Mouse (Mus musculus) heart, adult 2 months (tissue): Measurements from ENCODE around the gene Fam198b. TPM values are rescaled to one million over a fixed set of nuclear protein-coding genes. Genes with fewer than 3 reads are reported as not detected.
"Not testable (repeated sequence)": the region's sequence is repeated elsewhere in the genome, so short reads cannot be mapped to it uniquely, and the experiment has no call there.

Source experiments
- DNase-seq, 2 experiments: peaks; one replicate each; pipeline ENCODE4 v3.0.0; 2021
- H3K27ac ChIP-seq: fragments of 200-600 bp; 2 replicates; pipeline ENCODE4 v1.8.1; 2022
- H3K27me3 ChIP-seq: fragments of 200-500 bp; 2 replicates; pipeline ENCODE4 v1.6.1; 2012; ENCODE audit warnings: mild to moderate bottlenecking, low read length, inconsistent platforms, mixed read lengths; ENCODE audit not compliant: control insufficient read depth, insufficient read depth
- H3K36me3 ChIP-seq: fragments of 200-500 bp; 2 replicates; pipeline ENCODE4 v1.6.1; 2012; ENCODE audit warnings: low read length, inconsistent platforms; ENCODE audit not compliant: control insufficient read depth, insufficient read depth
- H3K4me1 ChIP-seq: fragments of 200-500 bp; 2 replicates; pipeline ENCODE4 v1.6.1; 2011; ENCODE audit warnings: low read length; ENCODE audit not compliant: control insufficient read depth, insufficient read depth
- H3K4me3 ChIP-seq: fragments of 200-600 bp; 2 replicates; pipeline ENCODE4 v1.8.1; 2022
- H3K79me2 ChIP-seq: fragments of 200-500 bp; replicated peaks from 2 replicates; pipeline ENCODE4 v1.6.1; 2012; ENCODE audit warnings: mild to moderate bottlenecking, inconsistent platforms, low read length, moderate library complexity, mixed read lengths; ENCODE audit not compliant: control insufficient read depth, insufficient read depth
- H3K9ac ChIP-seq: fragments of 200-500 bp; 2 replicates; pipeline ENCODE4 v1.6.1; 2012; ENCODE audit warnings: low read depth, mild to moderate bottlenecking, control low read depth, inconsistent platforms, low read length, mixed read lengths
- CTCF ChIP-seq: fragments of 200-600 bp; IDR thresholded peaks from 2 replicates; pipeline ENCODE4 v1.8.1; 2022; ENCODE audit warnings: antibody characterized with exemption, mild to moderate bottlenecking, moderate library complexity
- EP300 ChIP-seq: fragments of 200-500 bp; IDR thresholded peaks from 2 replicates; pipeline ENCODE4 v1.6.1; 2011; ENCODE audit warnings: low read depth, low read length, control low read depth; ENCODE audit not compliant: insufficient read depth
- POLR2A ChIP-seq: fragments of 200-500 bp; IDR thresholded peaks from 2 replicates; pipeline ENCODE4 v1.6.1; 2011; ENCODE audit warnings: mild to moderate bottlenecking, low read depth, low read length, control low read depth; ENCODE audit not compliant: insufficient read depth
- WGBS: fragments of 180-500 bp; shearing (Covaris S2); methylation state at CpG from one replicate; pipeline ENCODE4 v1.1.7; 2018; 5-methylcytosine and 5-hydroxymethylcytosine counted together
- intact Hi-C: fragments of 180-260 bp; cut with DNase I; formaldehyde crosslinking; loops from one replicate; pipeline ENCODE4 v1.15.1; 2025
- polyA plus RNA-seq: library from polyadenylated mRNA; depleted of rRNA; stranded (reverse); fragments of >200 nt; gene quantifications from 2 replicates; pipeline ENCODE4 v1.2.3, GENCODE M21; 2012
- total RNA-seq, 2 experiments: library from RNA; stranded (reverse); gene quantifications; 2 replicates each; pipeline ENCODE4 v1.2.3; 2021

Gene Fam198b
- total and polyA plus RNA-seq, 3 experiments: 11.8 to 15.1 (median 12.1) TPM

DNA sequence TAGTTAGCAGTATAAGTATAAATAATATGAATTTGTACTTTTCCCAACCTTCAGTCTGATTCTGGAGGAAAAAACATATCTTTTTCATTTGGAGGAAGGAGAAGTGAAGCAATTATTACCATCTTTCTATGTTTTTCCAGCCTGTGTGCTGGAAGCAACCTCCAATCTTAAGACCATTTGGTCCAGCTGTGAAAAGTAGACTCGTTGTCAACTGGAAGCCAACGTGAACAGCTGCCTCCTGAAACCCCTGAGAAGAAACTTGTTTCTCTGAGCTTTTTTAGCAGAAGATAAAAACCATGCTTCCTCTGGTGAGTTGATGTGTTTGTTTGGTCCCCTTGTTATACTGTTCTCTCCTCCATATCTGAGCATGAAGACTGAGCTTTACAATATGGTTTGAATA lies 84.1 kb downstream of the Fam198b start:
- no peak for DNase-seq
- TF ChIP-seq POLR2A: no peak
- TF ChIP-seq EP300: no peak
- TF ChIP-seq CTCF: no peak

DNA sequence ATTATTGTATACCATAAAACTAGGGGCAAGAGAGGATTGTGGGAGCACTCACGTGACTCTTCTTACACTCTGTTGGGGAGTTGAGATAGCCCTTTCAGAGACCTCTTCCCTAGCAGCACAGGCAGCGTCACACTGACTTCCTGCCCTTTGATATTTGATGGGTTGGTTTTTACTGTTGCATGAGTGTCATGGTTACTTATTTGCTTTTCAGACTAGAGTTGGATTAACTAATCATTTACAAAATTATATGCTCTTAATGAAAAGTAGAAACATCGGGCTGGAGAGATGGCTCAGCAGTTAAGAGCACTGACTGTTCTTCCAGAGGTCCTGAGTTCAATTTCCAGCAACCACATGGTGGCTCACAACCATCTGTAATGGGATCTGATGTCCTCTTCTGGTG lies 85.2 kb downstream of the Fam198b start:
- H3K27me3 ChIP-seq, H3K9ac ChIP-seq, H3K4me3 ChIP-seq, DNase-seq, H3K79me2 ChIP-seq, intact Hi-C loops: not testable (repeated sequence)
- 86% methylated on average over 3 of the region's 3 CpGs for WGBS
- Histone ChIP-seq H3K36me3 (peaks cover 22% of the 10 kb centered on the region), H3K27ac (peak overlapping the region; percentile 51), H3K4me1 (peaks cover 15% of the 10 kb centered on the region)

More for the DNA sequence above, 84.1 kb downstream of the Fam198b start:
- 46% methylated on average over 2 of the region's 2 CpGs for WGBS
- H3K4me1 ChIP-seq: peaks cover 15% of the 10 kb centered on the region
- H3K36me3 ChIP-seq: peaks cover 22% of the 10 kb centered on the region
- no peak overlapping the region for H3K4me3 ChIP-seq
- H3K79me2 ChIP-seq: no peaks in the 10 kb centered on the region
- H3K9ac ChIP-seq: no peak overlapping the region
- no peaks in the 10 kb centered on the region for H3K27me3 ChIP-seq
- intact Hi-C loops: no loop called here
- peak overlapping the region; percentile 19 for H3K27ac ChIP-seq

DNA sequence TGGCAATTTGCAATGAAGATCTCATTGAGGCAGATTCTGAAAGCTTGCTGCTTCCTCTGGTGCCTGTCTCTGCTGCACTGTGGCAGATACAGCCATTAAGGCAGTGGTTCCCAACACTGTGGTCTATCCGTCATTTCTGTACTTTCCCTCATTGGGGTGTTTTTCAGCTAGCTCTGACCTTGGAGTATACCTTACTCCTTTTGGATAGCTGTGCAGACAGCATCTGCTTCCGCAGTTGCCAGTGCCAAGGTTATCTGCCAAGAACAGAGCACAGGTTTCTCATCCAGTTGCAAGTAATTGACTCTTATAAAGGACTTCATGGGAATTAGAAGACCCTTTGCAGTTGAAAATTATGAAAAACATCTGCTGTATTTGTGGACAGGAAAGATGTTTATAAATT lies 85.7 kb downstream of the Fam198b start:
- Histone ChIP-seq H3K4me3 (no peak overlapping the region), H3K79me2 (no peaks in the 10 kb centered on the region), H3K9ac (no peak overlapping the region), H3K36me3 (peaks cover 26% of the 10 kb centered on the region), H3K4me1 (peaks cover 17% of the 10 kb centered on the region), H3K27ac (peak overlapping the region; percentile 51), H3K27me3 (no peaks in the 10 kb centered on the region)
- TF ChIP-seq POLR2A: no peak
- TF ChIP-seq CTCF: no peak
- TF ChIP-seq EP300: 0 out of 2 replicates have a peak, but pooled peaks have one; percentile 39
- intact Hi-C loops: loop anchor here (5.0 kb wide), 1 partner anchor 33 kb away; no protein-coding TSS in a partner anchor
- DNase-seq: peak; percentile 36 to 40
- WGBS: 26% methylated on average over 2 of the region's 2 CpGs

DNA sequence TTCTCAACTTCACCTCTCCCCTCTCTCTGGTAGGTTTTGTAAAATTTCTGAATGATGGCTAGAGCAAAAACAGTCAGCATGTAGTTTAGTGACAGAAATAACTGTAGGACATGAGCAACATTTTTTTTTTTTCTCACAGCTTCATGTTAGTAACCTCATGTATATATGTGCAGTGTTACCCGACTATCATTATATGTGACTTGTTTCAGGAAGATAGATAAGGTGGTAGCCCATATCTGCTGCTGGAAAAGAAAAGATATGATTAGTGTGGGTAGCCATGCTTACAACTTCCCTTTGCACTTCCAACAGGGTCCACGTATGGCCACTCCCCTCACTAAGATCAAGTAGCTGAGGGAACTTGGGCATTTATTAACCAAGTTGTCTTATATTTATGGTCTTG lies 86.2 kb downstream of the Fam198b start:
- DNase-seq: no peak
- H3K27me3 ChIP-seq: no peaks in the 10 kb centered on the region
- no peak overlapping the region for H3K4me3 ChIP-seq
- TF ChIP-seq CTCF (no peak), POLR2A (no peak), EP300 (no peak)
- H3K4me1 ChIP-seq: peaks cover 19% of the 10 kb centered on the region
- 40% methylated on average over 2 of the region's 2 CpGs for WGBS
- H3K79me2 ChIP-seq: no peaks in the 10 kb centered on the region
- H3K9ac ChIP-seq: no peak overlapping the region
- intact Hi-C loops: loop anchor here (5.0 kb wide), 1 partner anchor 33 kb away; no protein-coding TSS in a partner anchor
- peak overlapping the region; percentile 51 for H3K27ac ChIP-seq
- H3K36me3 ChIP-seq: peaks cover 26% of the 10 kb centered on the region

DNA sequence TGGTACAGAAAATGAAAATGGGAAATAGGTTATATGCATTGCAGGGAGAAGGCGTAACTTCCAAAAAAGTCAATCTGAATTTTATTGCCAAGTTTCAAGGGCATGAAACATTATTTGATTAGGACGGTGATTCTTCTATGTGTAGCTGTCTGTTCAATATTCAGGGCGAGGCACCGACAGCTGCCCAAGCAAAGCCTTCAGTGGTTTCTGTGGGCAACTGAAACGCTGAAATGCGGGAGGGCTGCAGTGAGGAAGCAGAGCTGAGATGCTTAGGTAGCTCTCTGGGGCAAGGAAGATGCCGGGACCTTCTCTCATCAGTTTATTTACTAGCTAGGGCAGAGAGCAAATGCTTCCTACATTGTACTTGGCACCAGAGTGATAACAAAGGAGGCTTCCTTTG lies 87.2 kb downstream of the Fam198b start:
- Histone ChIP-seq H3K79me2 (no peaks in the 10 kb centered on the region), H3K9ac (no peak overlapping the region), H3K4me3 (no peak overlapping the region), H3K27me3 (no peaks in the 10 kb centered on the region), H3K36me3 (peaks cover 29% of the 10 kb centered on the region), H3K27ac (no peak overlapping the region), H3K4me1 (peaks cover 23% of the 10 kb centered on the region)
- DNase-seq: no peak
- TF ChIP-seq EP300: no peak
- no peak for TF ChIP-seq POLR2A
- no peak for TF ChIP-seq CTCF
- intact Hi-C loops: loop anchor here (5.0 kb wide), 1 partner anchor 34 kb away; no protein-coding TSS in a partner anchor
- 74% methylated on average over 7 of the region's 7 CpGs for WGBS

DNA sequence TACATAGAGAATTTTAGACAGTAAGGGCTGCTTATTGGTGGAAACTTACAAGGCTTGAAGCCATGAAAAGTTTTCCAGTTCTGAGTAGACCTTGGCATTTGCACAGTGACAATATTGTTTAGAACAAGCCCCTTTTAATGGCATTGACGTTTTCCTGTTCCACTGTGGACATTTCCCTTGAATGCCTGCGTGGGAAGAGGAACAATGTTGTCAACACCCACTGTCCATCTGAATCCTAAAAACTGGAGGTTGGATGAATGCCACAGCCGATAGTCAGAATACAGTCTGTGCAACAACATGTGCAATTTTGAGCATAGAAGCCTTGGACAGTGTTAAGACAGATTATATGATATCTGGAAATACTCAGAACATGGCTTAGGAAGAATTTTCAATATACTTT lies 92.5 kb downstream of the Fam198b start:
- Histone ChIP-seq H3K4me3 (no peak overlapping the region), H3K36me3 (peaks cover 50% of the 10 kb centered on the region), H3K79me2 (no peaks in the 10 kb centered on the region), H3K4me1 (peaks cover 28% of the 10 kb centered on the region), H3K27ac (peak overlapping the region; percentile 85), H3K27me3 (no peaks in the 10 kb centered on the region), H3K9ac (no peak overlapping the region)
- 0 out of 2 replicates have a peak, but pooled peaks have one; percentile 19 for TF ChIP-seq POLR2A
- TF ChIP-seq EP300: no peak
- no peak for TF ChIP-seq CTCF
- DNase-seq: peak in 1 of 2 experiments; percentile 45
- intact Hi-C loops: loop anchor here (2.0 kb wide), 1 partner anchor 66 kb away; no protein-coding TSS in a partner anchor
- whole genome bisulfite sequencing: 25% methylated on average over 3 of the region's 3 CpGs
